Comparison of ENCODE assay signal across 18 mouse cellular contexts in genomic region chr1:98523537-98523936, GRCm38 (mm10).
DNase-seq lines count a peak whose midpoint lies in the region; ATAC-seq and TF ChIP-seq lines count a peak whose summit lies in the region.
"Had no signal": no experiment of that assay in that cellular context is flagged by ENCODE, and none has a peak within 500 bp of the region (broad histone marks: within the 10 kb centered on the region; RNA-seq: fewer than 3 reads in every experiment).

No protein-coding gene starts in this region.

- H3K4me1 ChIP-seq in lung, embryonic 14.5 days (ENCODE audit: insufficient read depth), result no peaks in the 10 kb centered on the region
- H3K4me1 ChIP-seq in midbrain, postnatal 0 days (ENCODE audit: insufficient read depth, low read length), result no peaks in the 10 kb centered on the region
- H3K4me1 ChIP-seq: hindbrain, embryonic 15.5 days; limb, embryonic 10.5 days; neural tube, embryonic 13.5 days had no signal

- TF ChIP-seq CTCF in lung, embryonic 14.5 days (IDR thresholded peaks at IDR 0.05; ENCODE audit: low read depth), result no peak
- TF ChIP-seq CTCF in midbrain, postnatal 0 days (IDR thresholded peaks at IDR 0.05), result peak; percentile 64

- ATAC-seq in frontal cortex, adult (ENCODE audit: low TSS enrichment), result peak; percentile 52; the same call in 1 of the 2 replicates
- ATAC-seq in lung, embryonic 14.5 days (ENCODE audit: insufficient read depth), result no peak
- no peak for ATAC-seq in midbrain, postnatal 0 days (ENCODE audit: low FRiP score)

- H3K27me3 ChIP-seq in lung, embryonic 14.5 days (ENCODE audit: insufficient read depth, low read length), result no peaks in the 10 kb centered on the region
- H3K27me3 ChIP-seq in midbrain, postnatal 0 days (ENCODE audit: insufficient read depth, low read length), result no peaks in the 10 kb centered on the region
- H3K27me3 ChIP-seq: hindbrain, embryonic 15.5 days; neural tube, embryonic 13.5 days had no signal

- H3K4me2 ChIP-seq in lung, embryonic 14.5 days, result no peak overlapping the region
- H3K4me2 ChIP-seq in midbrain, postnatal 0 days (ENCODE audit: low read depth, low read length, poor library complexity, severe bottlenecking), result no peak overlapping the region
- H3K4me2 ChIP-seq: hindbrain, embryonic 15.5 days; liver, embryonic 11.5 days; neural tube, embryonic 13.5 days had no signal

- no peaks in the 10 kb centered on the region for H3K9me3 ChIP-seq in lung, embryonic 14.5 days (ENCODE audit: low read depth, low read length)
- no peaks in the 10 kb centered on the region for H3K9me3 ChIP-seq in midbrain, postnatal 0 days (ENCODE audit: low read length)
- H3K9me3 ChIP-seq: hindbrain, embryonic 15.5 days; limb, embryonic 10.5 days; neural tube, embryonic 13.5 days had no signal

- no peaks in the 10 kb centered on the region for H3K36me3 ChIP-seq in lung, embryonic 14.5 days (ENCODE audit: insufficient read depth)
- no peaks in the 10 kb centered on the region for H3K36me3 ChIP-seq in midbrain, postnatal 0 days (ENCODE audit: insufficient read depth, low read length)
- H3K36me3 ChIP-seq: hindbrain, embryonic 15.5 days; limb, embryonic 10.5 days; neural tube, embryonic 13.5 days had no signal

- H3K9ac ChIP-seq in lung, embryonic 14.5 days, result no peak overlapping the region
- no peak overlapping the region for H3K9ac ChIP-seq in midbrain, postnatal 0 days (replicated peaks; ENCODE audit: low read length, poor library complexity, severe bottlenecking)
- H3K9ac ChIP-seq: hindbrain, embryonic 15.5 days; neural tube, embryonic 13.5 days had no signal

- no peak for DNase-seq in frontal cortex, postnatal 14 days (ENCODE audit: low spot score in 2 of 2)
- peak; percentile 34 for DNase-seq in lung, embryonic 14.5 days
- no peak for DNase-seq in lung, postnatal 10 days
- peak; percentile 44 for DNase-seq in NIH3T3 (ENCODE audit: low read depth)
- DNase-seq in midbrain, postnatal 0 days (ENCODE audit: low spot score), result peak; percentile 31
- no peak for DNase-seq in ovary, adult 18-20 months (ENCODE audit: low spot score)
- DNase-seq: cerebellum, adult 11 months; cerebellum, postnatal 25 days; gastrocnemius, postnatal 36 days; heart, postnatal 10 days; kidney, adult 18-20 months; lung, adult 2 months; thymus, postnatal 4 days had no signal

- no peak overlapping the region for H3K4me3 ChIP-seq in lung, embryonic 14.5 days (ENCODE audit: low read depth, low read length)
- H3K4me3 ChIP-seq in midbrain, postnatal 0 days (ENCODE audit: low read depth, low read length), result no peak overlapping the region
- H3K4me3 ChIP-seq: hindbrain, embryonic 15.5 days; limb, embryonic 10.5 days; neural tube, embryonic 13.5 days had no signal

- no peak overlapping the region for H3K27ac ChIP-seq in lung, embryonic 14.5 days (ENCODE audit: low read depth)
- no peak overlapping the region for H3K27ac ChIP-seq in midbrain, postnatal 0 days (ENCODE audit: low read depth, low read length)
- H3K27ac ChIP-seq: hindbrain, embryonic 15.5 days; limb, embryonic 10.5 days; neural tube, embryonic 13.5 days had no signal

Comparison
In these comparisons a context has a peak if more than half of its experiments do, and no peak if none do; other contexts are left out.
1. DNase-seq: peak in lung, embryonic 14.5 days (single experiment), NIH3T3 (single experiment) and midbrain, postnatal 0 days (single experiment); none in frontal cortex, postnatal 14 days (0 of 2), lung, postnatal 10 days (single experiment) and ovary, adult 18-20 months (single experiment).